Mouse (Mus musculus): ENCODE results near the gene Yae1d1.
A peak's percentile ranks its signal among the peaks of the same experiment; 100 is the strongest.
"Not testable (repeated sequence)": the region's sequence is repeated elsewhere in the genome, so short reads cannot be mapped to it uniquely, and the experiment has no call there.

The Yae1d1 gene

GRCm38 (mm10) chr13:17992697-17993514 lies at the start of gene Yae1d1:
TSS of gene Yae1d1 (minus strand) at chr13:17993349.
- DNase-seq (ENCODE audit: low read depth, low spot score), result peak; percentile 95

DNA sequence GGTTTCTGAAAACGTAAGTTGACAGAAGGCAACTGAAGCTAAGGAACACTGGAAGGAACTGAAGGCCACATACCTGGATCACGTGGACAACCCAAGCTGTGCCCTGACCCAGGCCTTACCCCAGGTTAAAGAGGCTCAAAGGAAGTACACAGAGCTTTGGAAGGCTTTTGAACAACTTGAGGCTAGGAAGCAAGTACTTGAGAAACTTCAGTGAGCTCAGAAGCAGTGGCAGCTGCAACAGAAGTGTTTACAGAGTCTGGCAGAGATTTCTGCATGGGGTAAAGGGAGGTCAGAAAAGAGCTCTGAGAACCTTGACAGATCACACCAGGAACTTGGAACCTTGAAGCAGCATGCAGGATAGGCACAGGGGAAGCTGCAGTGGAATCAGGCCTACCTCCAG lies 45.7 kb upstream of the Yae1d1 start:
- DNase-seq (ENCODE audit: low read depth, low spot score), result no peak

- no peak for DNase-seq (ENCODE audit: low read depth, low spot score)
These were observed 23.5 kb upstream of the Yae1d1 start for GRCm38 (mm10) chr13:18016604-18017003.

DNA sequence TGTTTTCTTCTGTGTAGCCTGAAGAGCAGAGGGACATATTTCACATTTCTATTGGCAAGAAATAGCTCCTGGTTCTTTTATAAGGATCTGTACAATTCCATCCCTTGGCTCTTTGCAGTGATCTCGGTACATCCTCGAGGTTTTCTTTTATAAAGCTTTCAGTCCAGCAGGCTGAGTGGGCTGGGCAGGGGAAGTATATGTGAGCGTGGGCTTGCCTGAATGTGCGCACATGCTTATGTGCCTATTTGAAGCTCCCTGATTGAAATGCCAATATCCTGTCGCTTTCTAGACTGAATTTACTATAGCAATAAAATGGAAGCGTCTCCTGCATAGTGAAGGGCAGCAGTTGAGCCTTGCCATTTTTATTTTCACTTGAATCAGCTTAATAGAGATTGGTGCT lies 20.1 kb upstream of the Yae1d1 start:
- DNase-seq (ENCODE audit: low read depth, low spot score), result no peak

GRCm38 (mm10) chr13:18011055-18011454 lies 17.9 kb upstream of the Yae1d1 start:
- no peak for DNase-seq (ENCODE audit: low read depth, low spot score)

- DNase-seq (ENCODE audit: low read depth, low spot score), result no peak
These were observed 332 bp upstream of the Yae1d1 start for GRCm38 (mm10) chr13:17993515-17993847.

- no peak for DNase-seq (ENCODE audit: low read depth, low spot score)
These were observed 1.1 kb downstream of the Yae1d1 start for GRCm38 (mm10) chr13:17992009-17992408.

DNA sequence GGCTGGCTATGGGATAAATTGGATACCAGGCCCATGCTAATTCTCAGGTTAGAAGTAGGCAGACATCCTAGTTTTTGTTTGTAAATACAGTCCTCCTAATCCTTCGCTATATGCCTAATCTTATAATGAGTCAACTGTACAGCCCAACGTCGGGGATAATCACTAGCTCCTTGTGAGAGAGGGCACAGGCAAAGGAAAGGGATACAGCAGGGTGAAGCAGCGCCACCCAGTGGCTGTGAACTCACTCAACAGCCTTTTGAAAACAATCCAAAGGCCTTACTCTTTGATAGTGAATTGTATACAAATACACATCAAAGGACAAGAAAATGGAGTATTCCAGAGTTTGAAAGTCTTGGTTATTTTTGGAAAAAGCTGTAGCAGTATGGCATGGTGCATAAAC lies 10.0 kb downstream of the Yae1d1 start:
- DNase-seq (ENCODE audit: low read depth, low spot score), result peak; percentile 73

DNA sequence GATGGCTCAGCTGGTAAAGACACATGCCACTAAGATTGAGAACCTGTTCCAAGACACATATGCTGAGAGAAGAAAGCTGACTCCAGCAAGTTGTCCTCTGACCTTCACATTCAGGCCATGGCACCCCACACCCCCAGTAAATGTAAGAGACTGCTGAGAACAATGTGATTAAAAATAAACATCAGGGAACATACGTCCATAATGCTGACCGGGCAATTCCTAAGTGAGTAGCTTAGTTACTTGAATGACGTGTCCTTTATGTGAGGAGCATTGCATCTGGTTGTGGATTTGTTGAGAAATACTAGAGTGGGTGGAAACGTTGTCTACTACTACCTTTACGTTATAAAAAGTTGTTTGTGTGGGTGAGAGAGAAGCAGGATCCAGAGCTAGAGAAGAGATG lies 10.5 kb downstream of the Yae1d1 start:
- DNase-seq (ENCODE audit: low read depth, low spot score), result no peak

GRCm38 (mm10) chr13:17976854-17977739 lies 16.1 kb downstream of the Yae1d1 start:
- DNase-seq (ENCODE audit: low read depth, low spot score), result no peak

DNA sequence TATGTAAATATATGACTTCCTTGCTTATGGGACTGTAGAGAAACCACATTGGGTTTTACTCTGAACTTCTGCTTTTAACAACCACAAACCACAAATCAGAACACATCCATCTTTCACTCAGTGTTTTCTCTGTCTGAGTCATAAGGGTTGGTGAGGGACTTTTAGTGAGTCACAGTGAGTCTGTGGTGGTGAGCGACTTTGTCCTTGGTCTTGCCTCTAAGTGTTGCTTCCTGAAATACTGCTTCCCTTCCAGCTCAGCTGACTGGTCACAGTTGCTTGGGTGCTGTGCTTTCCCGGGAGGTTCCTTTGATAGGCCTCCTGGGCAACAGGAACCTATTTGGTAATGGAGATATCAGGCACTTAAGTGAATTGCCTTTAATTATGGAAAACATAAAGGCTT lies 17.3 kb downstream of the Yae1d1 start:
- DNase-seq (ENCODE audit: low read depth, low spot score), result no peak

DNA sequence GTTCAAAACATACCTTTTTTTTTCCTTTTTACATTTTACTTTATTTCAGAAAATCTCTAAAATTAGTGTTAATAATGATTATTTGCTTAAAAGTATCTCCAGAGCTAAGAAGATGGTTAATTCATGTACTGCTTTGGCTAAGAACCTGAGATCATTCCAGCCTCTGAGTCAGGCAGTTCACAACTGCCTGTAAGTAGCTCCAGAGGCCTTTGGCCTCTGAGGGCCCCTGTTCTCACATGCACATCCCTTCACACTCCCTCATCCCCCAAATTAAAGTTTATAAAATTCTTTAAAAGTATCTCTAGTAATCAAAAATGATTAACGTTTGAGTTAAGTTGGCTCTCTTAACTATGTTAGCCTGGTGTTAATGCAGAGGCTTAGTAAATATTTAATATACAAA lies 17.7 kb downstream of the Yae1d1 start:
- no peak for DNase-seq (ENCODE audit: low read depth, low spot score)

DNA sequence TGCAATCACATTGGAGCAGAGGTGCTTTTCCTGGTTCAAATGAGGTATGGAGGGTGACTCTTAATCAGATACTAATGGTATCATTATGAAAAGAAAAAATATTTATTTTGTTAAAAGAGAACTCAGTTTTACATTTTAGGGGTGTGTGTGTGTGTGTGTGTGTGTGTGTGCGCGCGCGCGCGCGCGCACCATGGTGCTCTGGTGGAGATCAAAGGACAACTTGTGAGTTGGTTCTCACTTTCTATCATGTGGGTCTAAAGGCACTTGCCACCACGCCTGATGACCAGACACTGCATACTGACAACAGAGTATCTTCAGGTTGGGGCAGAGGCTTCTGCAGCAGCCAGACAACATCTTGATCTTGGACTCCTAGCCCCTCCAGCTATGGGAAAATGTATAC lies 18.4 kb downstream of the Yae1d1 start:
- no peak for DNase-seq (ENCODE audit: low read depth, low spot score)

DNA sequence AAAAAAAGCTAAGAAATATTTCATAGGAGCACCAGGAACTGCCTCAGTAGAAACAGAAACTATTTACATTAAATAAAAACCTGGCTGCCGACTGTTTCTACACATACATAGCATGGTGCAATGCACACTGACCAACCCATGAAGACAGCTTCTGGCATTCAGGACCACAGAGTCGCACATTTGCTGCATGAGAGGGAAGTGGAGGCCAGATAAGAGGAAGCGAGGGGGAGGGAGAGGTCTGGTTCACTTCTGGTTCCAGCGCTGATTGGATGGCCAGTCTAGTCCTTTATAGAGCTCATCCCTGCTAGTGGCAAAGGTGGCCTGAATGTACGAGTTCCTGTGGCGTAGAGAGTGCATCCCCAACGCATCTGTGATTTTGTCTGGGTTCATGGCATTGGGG lies 32.5 kb downstream of the Yae1d1 start:
- DNase-seq (ENCODE audit: low read depth, low spot score), result no peak

GRCm38 (mm10) chr13:17954282-17954681 lies 38.9 kb downstream of the Yae1d1 start:
- no peak for DNase-seq (ENCODE audit: low read depth, low spot score)

DNA sequence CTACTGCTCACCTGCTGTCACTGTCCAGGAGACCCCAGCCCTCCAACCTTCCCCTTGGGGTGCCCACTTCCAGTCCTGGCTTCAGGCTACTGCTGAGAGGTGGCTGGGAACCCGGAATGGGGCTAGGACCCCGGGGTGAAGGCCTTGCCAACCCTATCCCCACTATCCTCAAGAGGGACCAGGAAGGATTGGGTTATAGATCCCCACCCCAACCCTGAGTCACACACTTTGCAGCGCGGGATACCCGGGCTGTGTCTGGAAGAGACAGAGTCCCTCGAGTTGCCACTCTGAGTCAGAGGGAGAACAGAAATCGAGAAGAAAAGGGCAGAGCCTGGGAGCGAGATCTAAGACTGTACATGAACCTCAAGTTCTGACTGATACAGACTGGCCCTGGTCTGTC lies 42.6 kb downstream of the Yae1d1 start:
- DNase-seq (ENCODE audit: low read depth, low spot score), result not testable (repeated sequence)

DNA sequence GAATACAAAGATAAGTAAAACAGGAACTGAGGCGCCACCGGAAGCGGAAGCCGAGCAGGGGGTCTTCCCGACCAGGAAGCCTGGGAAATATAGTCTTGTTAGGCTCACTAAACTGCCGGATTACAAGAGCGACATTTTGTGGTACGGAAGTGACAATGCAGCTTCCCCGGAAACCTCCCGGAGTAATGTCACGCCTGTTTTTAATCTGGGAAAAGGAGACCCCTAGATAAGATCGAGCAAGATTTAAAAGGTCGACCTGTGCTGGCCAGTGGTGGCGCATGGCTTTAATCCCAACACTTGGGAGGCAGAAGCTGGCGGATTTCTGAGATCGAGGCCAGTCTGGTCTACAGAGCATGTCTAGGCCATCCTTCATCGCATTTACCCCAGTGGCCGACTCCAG lies 43.6 kb downstream of the Yae1d1 start:
- peak; percentile 53 for DNase-seq (ENCODE audit: low read depth, low spot score)

DNA sequence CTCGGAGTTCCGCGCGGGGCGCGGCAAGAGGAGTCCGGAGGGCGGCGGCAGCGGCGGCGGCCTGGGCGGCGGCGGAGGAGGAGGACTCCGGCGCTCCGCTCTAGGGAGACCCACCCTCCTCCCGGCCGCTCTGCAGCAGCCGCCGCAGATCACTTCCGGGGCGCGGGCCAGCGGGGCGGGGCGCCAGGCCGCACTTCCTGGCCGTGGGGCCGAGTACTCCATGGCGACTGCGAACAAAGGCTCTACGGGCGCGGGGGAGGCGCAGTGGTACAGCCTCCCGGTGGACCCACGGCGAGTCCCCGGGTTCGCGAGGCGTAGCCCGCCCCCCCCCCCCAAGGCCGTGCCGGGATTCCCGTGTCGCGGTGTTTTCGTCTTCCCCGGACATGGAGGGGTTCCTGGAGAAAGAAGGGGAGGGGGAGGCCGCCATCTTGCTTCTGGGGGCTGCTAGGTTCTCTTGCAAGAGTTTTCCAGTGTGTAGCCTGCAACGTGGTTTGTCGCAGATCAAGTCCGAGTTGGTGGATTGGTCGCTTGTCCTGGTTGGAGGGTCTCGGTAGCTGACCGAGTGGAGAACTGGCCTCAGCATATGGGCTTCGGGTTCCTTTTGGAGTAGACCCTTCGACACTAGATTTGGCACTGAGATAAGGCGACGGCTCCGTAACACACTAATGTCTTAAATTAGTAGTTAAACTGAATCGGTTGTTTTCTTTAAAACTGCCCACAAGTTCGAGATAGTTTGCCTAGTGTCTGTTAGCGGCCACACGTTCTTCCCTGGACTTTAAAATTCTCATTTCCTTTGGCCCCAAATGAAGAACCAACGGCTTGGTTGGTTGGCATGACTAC lies 48.9 kb downstream of the Yae1d1 start, which contains the start of gene Rala:
Gene Rala, minus strand, starts transcription at position 162 of the 840 bp plus-strand sequence.
- peak; percentile 86 for DNase-seq (ENCODE audit: low read depth, low spot score)

GRCm38 (mm10) chr13:17943306-17944077 lies 49.7 kb downstream of the Yae1d1 start:
- DNase-seq (ENCODE audit: low read depth, low spot score), result peak; percentile 55

DNA sequence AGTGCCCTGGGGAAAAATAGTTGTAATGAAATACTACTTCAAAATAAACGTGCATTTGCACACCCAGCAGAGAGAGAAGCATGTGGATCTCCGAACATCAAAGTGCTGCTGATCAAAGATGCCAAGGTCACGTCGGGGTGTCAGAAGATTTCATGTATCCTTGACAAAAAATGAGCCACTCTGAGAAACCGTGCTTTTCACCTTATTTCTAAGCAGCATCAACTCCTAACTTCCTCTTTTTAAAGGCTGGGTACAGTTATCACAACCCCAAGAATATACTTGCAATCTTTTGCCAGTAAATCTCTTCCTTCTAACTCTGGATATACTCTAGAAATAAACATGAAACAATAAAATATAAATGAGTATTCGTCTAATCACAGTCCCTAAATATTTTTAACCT lies 50.8 kb downstream of the Yae1d1 start:
- DNase-seq (ENCODE audit: low read depth, low spot score), result no peak

Data from R1 (cell line).